Mouse (Mus musculus): ENCODE results near the gene Serpine1. TPM values are rescaled to one million over a fixed set of nuclear protein-coding genes. Genes with fewer than 3 reads are reported as not detected.
"Not testable (repeated sequence)": the region's sequence is repeated elsewhere in the genome, so short reads cannot be mapped to it uniquely, and the experiment has no call there.

The Serpine1 gene
- 0.74 and 0.92 TPM in 2 replicates for polyA plus RNA-seq (2015; fragmentation: Nextera tagmentation; extraction: Ambion mirVana)

- H3K36me3 ChIP-seq, result 0 out of 2 replicates have a peak, but pooled peaks cover 4% of the 10 kb centered on the region
- H3K4me1 ChIP-seq, result peaks cover 41% of the 10 kb centered on the region
- peak within 1 kb of the TSS; percentile 45 for H3K4me3 ChIP-seq
- H3K27me3 ChIP-seq (replicated peaks), result no peaks in the 10 kb centered on the region; the same call in 1 of the 2 replicates
- H3K9me3 ChIP-seq, result no peaks in the 10 kb centered on the region
- H3K4me2 ChIP-seq, result peak within 1 kb of the TSS; percentile 71
- WGBS, result 18% methylated on average over 23 of the region's 23 CpGs
- peak within 1 kb of the TSS; percentile 86 for H3K27ac ChIP-seq (replicated peaks)
- ATAC-seq (ENCODE audit: extremely low read depth, insufficient number of reproducible peaks, low FRiP score, low TSS enrichment), result peak; percentile 79
- peak within 1 kb of the TSS; percentile 72 for H3K9ac ChIP-seq
These were observed at the start of gene Serpine1 for GRCm38 (mm10) chr5:137072079-137072960. Gene Serpine1, minus strand, starts transcription at chr5:137072268.

DNA sequence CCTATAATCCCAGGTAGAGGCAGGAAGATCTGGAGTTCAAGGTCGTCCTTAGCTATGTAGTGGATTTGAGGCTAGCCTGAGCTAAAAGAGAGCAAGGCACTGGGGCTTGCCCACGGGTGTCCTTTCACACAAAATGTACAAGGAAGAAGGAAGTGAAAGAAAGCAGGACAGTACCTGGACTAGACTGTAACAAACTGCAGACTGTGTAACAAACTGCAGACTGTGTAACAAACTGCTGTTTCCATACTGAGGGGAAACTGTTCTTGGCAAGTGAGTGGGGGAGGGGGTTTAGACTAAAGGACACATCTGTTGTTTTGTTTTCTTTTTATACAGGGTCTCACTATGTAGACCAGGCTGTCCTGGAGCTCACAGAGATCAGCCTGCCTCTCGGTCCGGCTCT is 49.2 kb upstream of the Serpine1 start:
- Histone ChIP-seq H3K4me2 (no peak overlapping the region), H3K4me1 (peaks cover 11% of the 10 kb centered on the region), H3K9me3 (no peaks in the 10 kb centered on the region), H3K27me3 (replicated peaks) (no peaks in the 10 kb centered on the region; the same call in 1 of the 2 replicates), H3K27ac (replicated peaks) (no peak overlapping the region), H3K4me3 (no peak overlapping the region), H3K9ac (no peak overlapping the region), H3K36me3 (no peaks in the 10 kb centered on the region)
- ATAC-seq (ENCODE audit: extremely low read depth, insufficient number of reproducible peaks, low FRiP score, low TSS enrichment), result no peak
- WGBS, result 70% methylated on average over 4 of the region's 4 CpGs

DNA sequence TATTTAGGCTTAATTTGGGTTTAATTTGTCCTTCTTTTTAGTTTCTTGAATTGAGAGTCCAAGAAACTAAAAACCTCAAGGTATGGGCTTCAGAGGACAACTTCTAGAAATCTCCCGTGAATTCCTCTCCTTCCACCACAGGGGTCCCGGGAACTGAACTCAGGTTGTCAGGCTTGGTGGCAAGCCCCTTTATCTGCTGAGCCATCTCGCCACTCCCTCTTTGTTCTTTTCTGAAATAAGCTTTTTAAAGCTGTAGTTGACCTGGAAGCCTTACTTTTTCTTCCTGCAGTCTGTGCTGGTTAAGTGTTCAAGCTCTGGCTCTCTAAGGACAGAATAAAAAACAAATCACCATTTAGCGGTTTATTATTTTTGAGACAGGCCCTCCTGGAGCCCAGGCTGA is 46.8 kb upstream of the Serpine1 start:
- peaks cover 24% of the 10 kb centered on the region for H3K4me1 ChIP-seq
- H3K36me3 ChIP-seq, result peaks cover 11% of the 10 kb centered on the region
- H3K9ac ChIP-seq, result no peak overlapping the region
- no peak overlapping the region for H3K27ac ChIP-seq (replicated peaks)
- H3K4me3 ChIP-seq, result no peak overlapping the region
- 70% methylated on average over 4 of the region's 4 CpGs for WGBS
- ATAC-seq (ENCODE audit: extremely low read depth, insufficient number of reproducible peaks, low FRiP score, low TSS enrichment), result no peak
- no peak overlapping the region for H3K4me2 ChIP-seq
- no peaks in the 10 kb centered on the region for H3K9me3 ChIP-seq
- no peaks in the 10 kb centered on the region for H3K27me3 ChIP-seq (replicated peaks)

- not testable (repeated sequence) for H3K27me3 ChIP-seq (replicated peaks); H3K4me3 ChIP-seq; H3K27ac ChIP-seq (replicated peaks); H3K9me3 ChIP-seq; ATAC-seq (ENCODE audit: extremely low read depth, insufficient number of reproducible peaks, low FRiP score, low TSS enrichment); H3K4me2 ChIP-seq; H3K9ac ChIP-seq
- H3K4me1 ChIP-seq, result peaks cover 22% of the 10 kb centered on the region
- 86% methylated on average over 3 of the region's 3 CpGs for WGBS
- peaks cover 19% of the 10 kb centered on the region for H3K36me3 ChIP-seq
These were observed 45.9 kb upstream of the Serpine1 start for GRCm38 (mm10) chr5:137117994-137118393.

DNA sequence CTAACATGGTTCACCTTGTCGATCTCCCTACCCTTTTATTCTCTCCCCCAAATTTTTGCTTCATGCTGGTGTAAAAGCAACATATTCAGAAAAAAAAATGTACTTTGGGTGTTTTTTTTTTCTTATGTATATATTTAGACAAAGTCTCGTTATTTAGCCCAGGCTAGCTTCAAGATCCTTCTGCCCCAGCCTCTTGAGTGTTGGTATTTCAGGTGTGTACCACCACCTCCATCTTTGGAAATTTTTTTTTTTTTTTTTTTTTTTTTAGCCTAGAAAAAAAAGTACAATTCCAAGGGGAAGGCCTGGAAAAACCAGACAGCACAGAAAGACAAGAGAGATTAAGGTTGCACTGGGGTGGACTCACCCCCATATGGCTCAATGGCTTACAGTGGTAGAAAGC is 44.9 kb upstream of the Serpine1 start:
- peak overlapping the region; percentile 86 for H3K4me2 ChIP-seq
- peak overlapping the region; percentile 69; the same call in 1 of the 2 replicates for H3K4me3 ChIP-seq
- H3K27me3 ChIP-seq (replicated peaks), result no peaks in the 10 kb centered on the region
- H3K9me3 ChIP-seq, result no peaks in the 10 kb centered on the region
- no peak overlapping the region; the same call in 1 of the 2 replicates for H3K9ac ChIP-seq
- H3K36me3 ChIP-seq, result peaks cover 27% of the 10 kb centered on the region
- peak overlapping the region; percentile 79; the same call in 1 of the 2 replicates for H3K27ac ChIP-seq (replicated peaks)
- 69% methylated on average over 2 of the region's 2 CpGs for WGBS
- peaks cover 18% of the 10 kb centered on the region for H3K4me1 ChIP-seq
- no peak for ATAC-seq (ENCODE audit: extremely low read depth, insufficient number of reproducible peaks, low FRiP score, low TSS enrichment)

GRCm38 (mm10) chr5:137115866-137116847 is 44.1 kb upstream of the Serpine1 start, which contains the start of gene Trim56:
Gene Trim56, minus strand, starts transcription at chr5:137116209.
- peak; percentile 56 for ATAC-seq (ENCODE audit: extremely low read depth, insufficient number of reproducible peaks, low FRiP score, low TSS enrichment)
- peak within 1 kb of the TSS; percentile 88 for H3K9ac ChIP-seq

DNA sequence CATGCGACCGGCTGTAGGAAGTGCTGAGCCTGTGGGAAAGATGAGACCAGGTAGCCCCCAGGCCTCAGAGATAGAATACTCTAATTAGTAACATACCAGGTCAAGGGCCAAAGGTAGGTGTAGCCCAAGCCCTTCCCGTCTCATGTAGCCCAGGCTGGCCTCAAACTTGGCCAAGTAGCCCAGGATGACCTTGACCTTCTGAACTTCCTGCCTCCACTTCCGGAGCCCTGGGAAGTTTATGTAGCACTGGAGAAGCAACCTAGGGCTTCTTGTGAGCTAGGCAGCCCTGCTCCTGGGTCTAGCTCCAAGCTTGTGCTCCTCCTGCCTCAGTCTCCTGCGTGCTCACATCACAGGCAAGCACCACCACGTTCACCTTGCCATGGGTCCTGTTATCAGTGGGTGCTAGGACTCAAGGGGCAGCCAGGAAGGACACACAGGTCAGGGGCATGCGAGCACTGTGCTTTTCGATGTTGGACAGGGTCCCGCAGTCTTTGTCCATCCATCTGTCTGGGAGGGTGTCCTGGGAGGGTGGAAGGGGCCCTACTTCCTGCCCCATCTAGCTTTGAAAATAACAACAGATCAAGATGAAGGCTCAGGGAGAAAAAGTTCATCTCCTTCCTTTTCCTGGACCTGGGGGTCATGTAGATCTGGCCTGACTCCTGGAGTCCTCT is 43.0 kb upstream of the Serpine1 start:
- H3K4me3 ChIP-seq, result peak overlapping the region; percentile 69
- ATAC-seq (ENCODE audit: extremely low read depth, insufficient number of reproducible peaks, low FRiP score, low TSS enrichment), result no peak
- WGBS, result 68% methylated on average over 9 of the region's 9 CpGs

More at GRCm38 (mm10) chr5:137115866-137116847, 44.1 kb upstream of the Serpine1 start, which contains the start of gene Trim56:
- WGBS, result 3% methylated on average over 29 of the region's 29 CpGs
- H3K4me3 ChIP-seq, result peak within 1 kb of the TSS; percentile 69
- H3K36me3 ChIP-seq, result peaks cover 36% of the 10 kb centered on the region
- H3K4me1 ChIP-seq, result peaks cover 18% of the 10 kb centered on the region
- peak within 1 kb of the TSS; percentile 79 for H3K27ac ChIP-seq (replicated peaks)
- H3K4me2 ChIP-seq, result peak within 1 kb of the TSS; percentile 86
- H3K27me3 ChIP-seq (replicated peaks), result no peaks in the 10 kb centered on the region
- no peaks in the 10 kb centered on the region for H3K9me3 ChIP-seq

GRCm38 (mm10) chr5:137111542-137112408 is 39.7 kb upstream of the Serpine1 start:
- WGBS, result 81% methylated on average over 5 of the region's 5 CpGs
- H3K4me3 ChIP-seq, result no peak overlapping the region
- H3K4me1 ChIP-seq, result peaks cover 20% of the 10 kb centered on the region
- no peak overlapping the region for H3K4me2 ChIP-seq
- H3K27ac ChIP-seq (replicated peaks), result no peak overlapping the region
- ATAC-seq (ENCODE audit: extremely low read depth, insufficient number of reproducible peaks, low FRiP score, low TSS enrichment), result no peak
- no peak overlapping the region for H3K9ac ChIP-seq
- no peaks in the 10 kb centered on the region for H3K9me3 ChIP-seq
- peaks cover 43% of the 10 kb centered on the region for H3K36me3 ChIP-seq
- no peaks in the 10 kb centered on the region; the same call in 1 of the 2 replicates for H3K27me3 ChIP-seq (replicated peaks)

More for the DNA sequence above, 43.0 kb upstream of the Serpine1 start:
- Histone ChIP-seq H3K9me3 (no peaks in the 10 kb centered on the region), H3K4me2 (peak overlapping the region; percentile 86), H3K36me3 (peaks cover 43% of the 10 kb centered on the region), H3K4me1 (peaks cover 18% of the 10 kb centered on the region), H3K27me3 (replicated peaks) (no peaks in the 10 kb centered on the region; the same call in 1 of the 2 replicates), H3K9ac (peak overlapping the region; percentile 88), H3K27ac (replicated peaks) (peak overlapping the region; percentile 79)

DNA sequence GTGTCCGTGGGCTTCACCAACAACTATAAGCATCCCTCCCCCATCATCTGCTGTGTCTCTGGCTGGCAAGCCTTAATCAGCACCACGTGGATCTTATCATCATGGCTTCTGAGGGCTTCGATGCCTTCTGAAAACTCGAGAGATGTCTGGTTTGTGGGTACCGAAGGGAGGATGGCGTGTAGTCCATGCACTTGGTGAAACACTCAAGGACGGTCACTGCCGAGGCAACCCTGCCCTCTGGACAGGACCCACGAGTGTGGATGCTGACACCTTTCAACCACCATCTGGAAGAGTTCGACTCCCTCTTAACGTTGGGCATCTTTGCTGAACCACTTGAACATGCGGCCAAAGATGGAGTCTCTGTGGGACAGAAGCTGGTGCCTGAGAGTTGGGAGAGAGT is 38.8 kb upstream of the Serpine1 start:
- H3K4me2 ChIP-seq, result no peak overlapping the region
- ATAC-seq (ENCODE audit: extremely low read depth, insufficient number of reproducible peaks, low FRiP score, low TSS enrichment), result no peak
- no peaks in the 10 kb centered on the region for H3K9me3 ChIP-seq
- H3K4me1 ChIP-seq, result peaks cover 16% of the 10 kb centered on the region
- H3K27ac ChIP-seq (replicated peaks), result no peak overlapping the region
- H3K27me3 ChIP-seq (replicated peaks), result no peaks in the 10 kb centered on the region; the same call in 1 of the 2 replicates
- 87% methylated on average over 12 of the region's 12 CpGs for WGBS
- no peak overlapping the region for H3K9ac ChIP-seq
- H3K36me3 ChIP-seq, result peaks cover 43% of the 10 kb centered on the region
- no peak overlapping the region for H3K4me3 ChIP-seq

Data from heart, embryonic 13.5 days (tissue).